Mouse (Mus musculus) forebrain, embryonic 13.5 days (tissue): ENCODE data around the gene Nfat5. TPM values are rescaled to one million over a fixed set of nuclear protein-coding genes. Genes with fewer than 3 reads are reported as not detected.

Source experiments
- ATAC-seq: fragments of 200-750 bp; cut with Nextera tagmentation; 2 replicates; pipeline ENCODE4 v1.8.0; 2017
- H3K27ac ChIP-seq: fragments of 300-500 bp; sonication (generic); 2 replicates; pipeline ENCODE4 v1.5.1; 2015; ENCODE audit warnings: inconsistent platforms, mild to moderate bottlenecking, moderate library complexity
- H3K27me3 ChIP-seq: fragments of 300-500 bp; sonication (generic); 2 replicates; pipeline ENCODE4 v1.6.1; 2015; ENCODE audit warnings: mild to moderate bottlenecking, inconsistent platforms
- H3K36me3 ChIP-seq: fragments of 300-500 bp; sonication (generic); 2 replicates; pipeline ENCODE4 v1.6.1; 2015; ENCODE audit warnings: mild to moderate bottlenecking, inconsistent platforms; ENCODE audit not compliant: poor library complexity, severe bottlenecking
- H3K4me1 ChIP-seq: fragments of 300-500 bp; sonication (generic); 2 replicates; pipeline ENCODE4 v1.6.1; 2015; ENCODE audit warnings: inconsistent platforms
- H3K4me2 ChIP-seq: fragments of 300-500 bp; sonication (generic); 2 replicates; pipeline ENCODE4 v1.6.1; 2015; ENCODE audit warnings: inconsistent platforms, mild to moderate bottlenecking, moderate library complexity
- H3K4me3 ChIP-seq: fragments of 300-500 bp; sonication (generic); 2 replicates; pipeline ENCODE4 v1.5.1; 2015; ENCODE audit warnings: mild to moderate bottlenecking, inconsistent platforms
- H3K9ac ChIP-seq: fragments of 300-500 bp; sonication (generic); 2 replicates; pipeline ENCODE4 v1.6.1; 2015; ENCODE audit warnings: mild to moderate bottlenecking, inconsistent platforms
- H3K9me3 ChIP-seq: fragments of 300-500 bp; sonication (generic); replicated peaks from 2 replicates; pipeline ENCODE4 v1.6.1; 2016; ENCODE audit warnings: inconsistent platforms
- WGBS: fragments of 180-500 bp; shearing (Covaris S2); methylation state at CpG from one replicate; pipeline ENCODE4 v1.1.7; 2015; 5-methylcytosine and 5-hydroxymethylcytosine counted together
- polyA plus RNA-seq: library from polyadenylated mRNA; unstranded; fragments of >200 nt; fragmentation: Nextera tagmentation; extraction: Ambion mirVana; gene quantifications from 2 replicates; pipeline ENCODE4 v1.2.1, GENCODE M21; 2015

Nfat5 gene
- 9.9 and 10.2 TPM in 2 replicates for polyA plus RNA-seq

DNA sequence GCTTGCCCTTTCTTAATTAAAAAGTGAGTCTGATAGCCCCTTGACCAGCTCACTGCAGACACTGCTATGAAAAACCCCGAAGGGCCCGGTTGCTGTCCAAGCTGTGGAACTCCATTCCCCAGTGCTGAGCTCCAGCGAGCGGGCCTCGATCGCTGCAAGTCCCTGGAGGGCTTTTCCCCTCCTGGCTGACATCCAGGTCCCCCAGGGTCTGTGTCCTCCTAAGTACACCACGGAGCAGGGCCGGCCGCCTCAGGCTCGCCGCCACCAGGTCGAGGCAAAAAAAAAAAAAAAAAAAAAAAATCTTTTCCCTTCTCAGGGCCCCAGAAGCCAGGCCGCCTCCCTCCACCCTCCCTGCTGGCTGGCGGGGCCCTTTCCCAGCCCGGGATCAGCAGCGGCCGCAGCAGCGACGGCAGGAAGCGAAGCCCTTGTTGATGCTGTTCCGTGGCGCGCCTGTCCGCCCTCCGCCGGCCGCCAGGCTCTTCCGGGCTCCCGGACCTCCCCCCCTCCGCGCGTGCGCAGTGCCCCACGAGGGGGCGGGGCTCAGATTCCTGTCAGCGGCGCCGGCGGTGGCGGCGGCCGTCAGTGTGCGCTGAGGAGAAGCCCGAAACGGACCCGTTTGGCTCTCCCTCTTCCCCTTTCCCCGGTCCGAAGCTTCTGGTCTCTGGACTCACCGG is at the start of gene Nfat5:
Gene Nfat5 (plus strand): TSS at position 543 of the 674 bp plus-strand sequence.
- ATAC-seq: peak; percentile 94
- Histone ChIP-seq H3K27me3 (no peaks in the 10 kb centered on the region), H3K4me3 (peak within 1 kb of the TSS; percentile 92), H3K27ac (peak within 1 kb of the TSS; percentile 93), H3K9me3 (no peaks in the 10 kb centered on the region), H3K4me1 (peaks cover 16% of the 10 kb centered on the region), H3K36me3 (no peaks in the 10 kb centered on the region), H3K9ac (peak within 1 kb of the TSS; percentile 93), H3K4me2 (peak within 1 kb of the TSS; percentile 65)
- under 1% methylated on average over 43 of the region's 49 CpGs for WGBS

DNA sequence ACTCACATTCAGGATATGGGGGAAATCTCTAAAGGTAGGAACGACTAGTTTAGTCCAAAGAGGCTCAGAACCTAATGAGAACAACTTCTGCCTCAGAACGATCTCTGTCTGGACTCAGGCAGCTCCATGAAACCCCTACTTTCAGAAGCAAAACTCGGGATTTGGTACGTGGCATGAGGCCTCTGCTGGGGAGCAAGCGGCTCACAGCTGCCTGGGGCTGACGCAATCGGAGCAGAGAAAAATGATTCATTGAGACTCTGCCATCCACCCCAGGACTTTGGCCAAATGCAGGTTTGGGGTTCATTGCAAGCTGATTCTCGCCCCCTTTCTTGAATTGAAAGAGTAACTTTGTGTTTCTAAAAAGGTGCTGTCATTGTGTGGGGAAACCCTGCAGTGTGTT is 49.1 kb upstream of the Nfat5 start:
- Histone ChIP-seq H3K4me1 (no peaks in the 10 kb centered on the region), H3K36me3 (no peaks in the 10 kb centered on the region)

DNA sequence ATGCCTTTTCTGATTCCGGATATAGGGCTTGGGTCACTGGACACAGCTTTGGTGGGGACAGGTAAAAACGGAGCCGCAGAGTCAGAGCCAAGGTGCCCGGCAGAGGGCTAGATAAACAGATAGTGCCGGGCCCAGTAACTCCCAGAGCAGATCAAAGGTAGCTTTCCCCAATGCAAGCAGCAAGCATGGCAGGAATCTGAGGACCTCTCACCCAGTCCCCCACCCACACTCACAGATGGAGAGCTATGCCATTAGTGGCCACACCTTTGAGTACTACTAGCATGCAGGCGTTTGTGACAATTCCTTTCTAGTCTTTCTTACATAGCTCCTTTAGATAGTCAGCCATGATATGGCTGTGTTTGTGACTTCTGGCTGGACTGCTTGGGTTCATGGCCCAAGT is 44.8 kb upstream of the Nfat5 start:
- Histone ChIP-seq H3K9me3 (no peaks in the 10 kb centered on the region), H3K27ac (no peak overlapping the region), H3K4me2 (no peak overlapping the region), H3K36me3 (no peaks in the 10 kb centered on the region), H3K27me3 (no peaks in the 10 kb centered on the region), H3K4me3 (no peak overlapping the region), H3K4me1 (no peaks in the 10 kb centered on the region), H3K9ac (no peak overlapping the region)
- ATAC-seq: no peak
- WGBS: 92% methylated on average over 6 of the region's 6 CpGs

More for the DNA sequence above, 49.1 kb upstream of the Nfat5 start:
- no peak overlapping the region for H3K4me3 ChIP-seq
- H3K9ac ChIP-seq: no peak overlapping the region
- WGBS: 82% methylated on average over 8 of the region's 8 CpGs
- H3K27ac ChIP-seq: no peak overlapping the region
- no peaks in the 10 kb centered on the region for H3K9me3 ChIP-seq
- no peak overlapping the region for H3K4me2 ChIP-seq
- H3K27me3 ChIP-seq: no peaks in the 10 kb centered on the region
- no peak for ATAC-seq

DNA sequence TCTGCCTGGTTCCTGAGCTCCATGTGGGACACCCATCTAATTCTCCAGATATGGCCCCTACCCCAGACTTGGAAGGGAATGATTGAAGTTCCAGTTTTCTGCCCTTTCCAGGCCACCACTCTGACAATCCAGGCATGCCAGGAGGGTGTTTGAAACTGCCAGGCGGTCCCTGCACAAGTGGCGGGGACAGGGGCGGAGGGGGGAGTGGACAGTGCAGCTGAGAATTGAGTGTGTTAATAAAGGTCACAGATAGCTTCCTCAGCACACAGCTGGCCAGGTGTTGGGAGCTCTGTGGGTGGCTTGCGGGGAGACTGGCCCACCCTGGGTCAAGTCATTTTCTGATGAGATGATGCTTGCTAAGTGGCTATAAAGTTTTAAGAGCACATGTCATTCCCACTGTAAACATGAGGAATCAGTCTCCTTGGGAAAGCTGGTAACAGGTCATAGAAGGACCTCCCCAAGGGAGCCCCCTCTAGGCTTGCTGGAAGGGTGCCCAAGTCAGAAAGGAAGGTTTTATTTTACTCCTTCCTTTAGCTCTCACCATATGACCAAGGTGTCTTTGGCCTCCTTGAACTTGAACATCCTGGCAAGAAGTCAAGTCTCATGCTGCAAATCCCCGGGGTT is 41.7 kb upstream of the Nfat5 start:
- Histone ChIP-seq H3K4me1 (no peaks in the 10 kb centered on the region), H3K9me3 (no peaks in the 10 kb centered on the region), H3K9ac (no peak overlapping the region), H3K36me3 (no peaks in the 10 kb centered on the region), H3K4me3 (no peak overlapping the region), H3K4me2 (no peak overlapping the region), H3K27me3 (no peaks in the 10 kb centered on the region), H3K27ac (no peak overlapping the region)
- 86% methylated on average over 5 of the region's 5 CpGs for WGBS
- ATAC-seq: no peak

DNA sequence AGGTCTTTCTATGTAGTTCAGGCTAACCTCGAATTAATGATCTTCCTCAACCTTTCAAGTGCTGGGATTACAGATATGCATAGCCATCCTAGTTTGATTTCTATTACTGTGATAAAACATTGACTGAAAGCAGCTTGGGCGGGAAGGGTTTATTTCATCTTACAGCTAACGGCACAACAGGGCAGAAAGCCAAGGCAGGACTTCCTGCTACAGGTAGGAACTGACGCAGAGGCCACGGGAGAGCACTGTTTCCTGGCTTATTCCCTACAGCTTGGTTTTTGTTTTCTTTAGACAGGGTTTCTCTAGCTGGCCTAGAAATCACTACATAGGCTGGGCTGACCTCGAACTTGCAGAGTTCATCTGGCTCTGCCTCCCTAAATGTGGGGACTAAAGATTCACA is 40.1 kb upstream of the Nfat5 start:
- H3K4me2 ChIP-seq: no peak overlapping the region
- H3K4me1 ChIP-seq: no peaks in the 10 kb centered on the region
- no peaks in the 10 kb centered on the region for H3K9me3 ChIP-seq
- no peaks in the 10 kb centered on the region for H3K27me3 ChIP-seq
- no peak for ATAC-seq
- H3K36me3 ChIP-seq: no peaks in the 10 kb centered on the region
- 85% methylated on average over 6 of the region's 6 CpGs for WGBS
- no peak overlapping the region for H3K27ac ChIP-seq
- H3K4me3 ChIP-seq: no peak overlapping the region
- H3K9ac ChIP-seq: no peak overlapping the region

DNA sequence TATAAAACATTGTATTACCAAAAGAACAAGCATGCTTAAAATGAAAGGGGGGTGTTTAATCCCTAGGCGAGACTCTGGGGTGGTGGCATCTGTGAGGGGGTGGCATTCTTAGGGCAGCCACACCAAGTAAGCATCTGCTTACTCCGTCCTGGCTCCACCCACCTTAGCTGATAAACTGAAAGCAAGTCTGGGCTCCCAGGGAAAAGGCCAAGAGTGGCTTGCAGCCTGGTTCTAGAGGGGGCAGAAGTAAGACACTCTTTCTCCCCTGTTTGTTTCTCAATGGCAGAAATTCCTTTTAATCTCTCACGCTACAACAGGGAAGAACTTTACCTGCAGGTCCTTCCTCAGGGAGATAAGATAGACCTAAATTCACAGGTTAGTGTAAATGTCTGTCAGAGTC is 38.9 kb upstream of the Nfat5 start:
- 66% methylated on average over 3 of the region's 3 CpGs for WGBS
- no peak for ATAC-seq

DNA sequence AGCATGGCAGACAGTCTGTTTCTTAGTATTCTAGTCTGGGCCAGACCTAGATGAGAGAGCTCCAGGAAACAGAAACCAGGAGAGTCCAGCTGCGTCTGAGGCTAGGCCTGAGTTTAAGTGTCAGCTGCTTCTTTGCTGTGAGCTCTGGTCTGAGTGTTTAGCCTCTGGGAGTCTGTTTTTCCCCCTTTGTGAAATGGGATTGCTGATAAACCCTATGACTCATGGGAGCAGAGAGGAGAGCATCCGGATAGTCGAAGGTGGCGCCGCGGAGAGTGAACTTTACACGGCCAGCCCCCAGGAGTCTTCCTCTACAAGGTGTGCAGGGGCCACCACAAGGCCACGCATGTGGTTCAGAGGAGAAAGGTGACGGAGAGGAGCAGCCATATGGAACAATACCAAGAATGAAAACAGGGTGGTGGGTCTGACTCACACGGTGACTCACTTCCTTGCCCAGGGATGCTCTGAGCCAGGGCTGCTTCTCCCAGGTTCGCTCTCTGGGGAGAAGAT is 38.3 kb upstream of the Nfat5 start:
- H3K27me3 ChIP-seq: no peaks in the 10 kb centered on the region
- ATAC-seq: no peak

More for the DNA sequence above, 38.9 kb upstream of the Nfat5 start:
- H3K4me2 ChIP-seq: no peak overlapping the region
- H3K4me3 ChIP-seq: no peak overlapping the region
- H3K36me3 ChIP-seq: no peaks in the 10 kb centered on the region
- H3K9me3 ChIP-seq: no peaks in the 10 kb centered on the region
- no peaks in the 10 kb centered on the region for H3K4me1 ChIP-seq
- H3K9ac ChIP-seq: no peak overlapping the region
- no peaks in the 10 kb centered on the region for H3K27me3 ChIP-seq
- H3K27ac ChIP-seq: no peak overlapping the region

DNA sequence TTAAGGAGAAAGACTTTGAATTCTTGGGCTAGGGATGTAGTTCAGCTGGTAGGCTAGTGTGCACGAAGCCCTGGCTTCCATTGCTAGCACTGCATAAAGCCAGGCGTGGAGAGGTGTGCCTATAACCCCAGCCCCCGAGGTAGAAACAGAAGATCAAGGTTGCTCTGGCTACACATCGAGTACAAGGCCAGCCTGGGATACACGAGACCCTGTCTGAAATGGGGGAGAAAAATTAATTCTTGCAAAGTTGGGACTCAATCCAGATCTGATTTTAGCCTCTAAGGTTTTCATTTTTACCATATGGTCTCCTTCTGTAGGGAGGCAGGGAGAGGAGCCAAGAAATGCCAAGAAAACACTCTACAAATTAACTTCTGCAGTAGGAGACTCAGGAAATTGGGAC is 36.0 kb upstream of the Nfat5 start:
- no peak overlapping the region for H3K9ac ChIP-seq
- WGBS: 88% methylated on average over 5 of the region's 5 CpGs
- no peaks in the 10 kb centered on the region for H3K36me3 ChIP-seq
- no peaks in the 10 kb centered on the region for H3K9me3 ChIP-seq
- H3K4me2 ChIP-seq: no peak overlapping the region
- H3K27me3 ChIP-seq: no peaks in the 10 kb centered on the region
- no peak for ATAC-seq
- no peaks in the 10 kb centered on the region for H3K4me1 ChIP-seq
- no peak overlapping the region for H3K27ac ChIP-seq
- no peak overlapping the region for H3K4me3 ChIP-seq

More for the DNA sequence above, 38.3 kb upstream of the Nfat5 start:
- Histone ChIP-seq H3K27ac (no peak overlapping the region), H3K36me3 (no peaks in the 10 kb centered on the region), H3K9me3 (no peaks in the 10 kb centered on the region), H3K4me3 (no peak overlapping the region), H3K9ac (no peak overlapping the region), H3K4me2 (no peak overlapping the region), H3K4me1 (no peaks in the 10 kb centered on the region)
- WGBS: 84% methylated on average over 11 of the region's 11 CpGs

DNA sequence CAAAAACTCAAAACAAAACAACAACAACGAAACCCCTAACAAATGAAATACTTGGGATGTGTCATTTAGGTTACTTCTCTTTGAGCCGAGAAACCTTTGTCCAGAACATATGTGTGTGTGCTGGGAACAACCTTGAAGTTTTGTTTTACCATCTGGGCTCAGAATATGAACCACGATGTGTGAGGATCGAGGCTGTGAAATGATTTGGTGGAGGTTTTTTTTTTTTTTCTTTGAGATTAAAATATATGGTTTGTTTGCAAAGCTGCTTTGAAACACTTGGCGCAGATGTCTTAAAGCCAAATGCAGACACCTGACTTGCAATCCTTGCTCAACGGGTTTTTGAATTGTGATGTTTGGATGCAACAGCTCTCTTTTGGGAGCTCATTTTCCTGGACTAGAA is 33.1 kb upstream of the Nfat5 start:
- 87% methylated on average over 6 of the region's 6 CpGs for WGBS
- no peak overlapping the region for H3K4me3 ChIP-seq
- ATAC-seq: no peak

DNA sequence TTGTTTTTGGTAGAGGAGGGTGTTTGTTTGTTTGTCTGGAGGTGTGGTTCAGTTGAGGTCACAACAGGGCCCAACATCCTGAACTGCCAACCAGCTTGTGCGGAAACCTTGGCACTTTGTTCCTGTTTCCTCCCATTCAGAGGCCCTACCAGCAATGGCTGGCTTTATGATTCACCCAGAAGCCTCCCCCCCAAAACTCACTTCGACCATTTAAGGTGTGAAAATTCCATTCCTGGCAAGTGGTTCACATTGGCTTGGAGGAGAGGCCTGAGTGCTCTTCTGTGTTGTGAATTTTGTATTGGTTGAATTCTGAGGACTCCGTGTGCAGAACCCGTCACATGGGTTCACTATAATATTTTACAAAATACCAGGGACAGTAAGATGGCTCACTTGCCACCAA is 32.1 kb upstream of the Nfat5 start:
- 89% methylated on average over 4 of the region's 4 CpGs for WGBS
- no peak overlapping the region for H3K4me3 ChIP-seq
- H3K36me3 ChIP-seq: no peaks in the 10 kb centered on the region
- H3K9ac ChIP-seq: no peak overlapping the region
- H3K4me1 ChIP-seq: peaks cover 7% of the 10 kb centered on the region
- ATAC-seq: no peak
- H3K27ac ChIP-seq: no peak overlapping the region
- no peak overlapping the region for H3K4me2 ChIP-seq
- H3K9me3 ChIP-seq: no peaks in the 10 kb centered on the region
- H3K27me3 ChIP-seq: no peaks in the 10 kb centered on the region

More for the DNA sequence above, 33.1 kb upstream of the Nfat5 start:
- Histone ChIP-seq H3K27me3 (no peaks in the 10 kb centered on the region), H3K4me1 (no peaks in the 10 kb centered on the region), H3K4me2 (no peak overlapping the region), H3K27ac (no peak overlapping the region), H3K9me3 (no peaks in the 10 kb centered on the region), H3K9ac (no peak overlapping the region), H3K36me3 (no peaks in the 10 kb centered on the region)

DNA sequence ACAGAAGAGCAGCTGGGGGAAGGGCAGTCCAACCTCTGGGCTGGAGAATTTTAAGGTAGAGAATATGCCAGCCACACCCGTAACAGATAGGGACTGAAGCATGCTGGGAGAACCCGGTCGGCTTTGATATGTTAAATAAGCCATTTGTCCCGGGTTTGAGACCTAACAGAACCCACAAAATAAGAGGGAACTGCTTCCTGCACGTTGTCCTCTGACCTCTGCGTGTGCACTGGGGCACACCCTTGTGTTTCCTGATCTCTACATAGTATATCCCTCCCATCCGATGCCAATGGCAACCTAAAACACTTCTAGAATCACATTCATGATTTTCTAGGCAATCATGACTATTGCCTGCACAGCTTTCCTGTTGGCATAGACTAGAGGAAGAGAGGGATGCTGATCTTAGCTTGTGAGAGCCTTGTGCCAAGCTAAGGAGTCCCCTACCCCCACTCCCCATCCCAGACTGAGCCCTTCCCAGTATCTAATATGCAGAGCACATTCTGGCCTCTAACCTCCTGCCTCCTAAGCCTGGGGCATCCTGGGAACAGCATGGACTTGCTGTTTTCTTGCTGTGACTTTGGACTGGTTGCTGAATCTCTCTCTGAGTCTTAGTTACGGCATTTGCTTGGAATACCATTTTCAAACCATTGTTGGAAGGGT is 31.1 kb upstream of the Nfat5 start:
- H3K27ac ChIP-seq: no peak overlapping the region
- 82% methylated on average over 8 of the region's 8 CpGs for WGBS
- H3K4me3 ChIP-seq: no peak overlapping the region
- no peaks in the 10 kb centered on the region for H3K27me3 ChIP-seq
- no peak for ATAC-seq
- H3K4me2 ChIP-seq: no peak overlapping the region
- peaks cover 7% of the 10 kb centered on the region for H3K4me1 ChIP-seq
- no peak overlapping the region for H3K9ac ChIP-seq
- H3K9me3 ChIP-seq: no peaks in the 10 kb centered on the region
- no peaks in the 10 kb centered on the region for H3K36me3 ChIP-seq

DNA sequence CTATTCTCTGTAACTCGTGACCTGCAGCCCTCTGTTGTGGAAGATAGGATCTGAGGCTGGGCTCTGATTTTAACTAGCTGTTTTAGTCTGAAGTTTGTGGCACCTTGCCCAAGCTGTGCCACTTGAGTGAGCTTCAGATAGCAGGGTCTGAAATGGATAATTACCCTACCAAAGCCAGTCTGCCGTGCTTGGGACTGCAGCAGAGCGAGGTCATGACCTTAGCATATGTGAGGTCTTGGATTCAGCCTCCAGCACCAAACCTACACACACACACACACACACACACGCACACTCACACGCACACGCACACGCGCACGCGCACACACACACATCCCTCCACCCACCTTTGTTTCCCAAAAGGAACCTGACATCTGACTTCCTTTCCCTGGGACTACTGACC is 27.5 kb upstream of the Nfat5 start:
- no peaks in the 10 kb centered on the region for H3K36me3 ChIP-seq
- no peak for ATAC-seq
- H3K4me2 ChIP-seq: no peak overlapping the region
- no peak overlapping the region for H3K4me3 ChIP-seq
- H3K27ac ChIP-seq: no peak overlapping the region
- H3K27me3 ChIP-seq: no peaks in the 10 kb centered on the region
- 74% methylated on average over 10 of the region's 10 CpGs for WGBS
- H3K9ac ChIP-seq: no peak overlapping the region
- no peaks in the 10 kb centered on the region for H3K9me3 ChIP-seq
- H3K4me1 ChIP-seq: peaks cover 7% of the 10 kb centered on the region
